Mouse (Mus musculus) forebrain, embryonic 13.5 days (tissue): ENCODE measurements around the gene Esam. TPM values are rescaled to one million over a fixed set of nuclear protein-coding genes. Genes with fewer than 3 reads are reported as not detected.

Experiments used
- ATAC-seq: fragments of 200-750 bp; cut with Nextera tagmentation; 2 replicates; pipeline ENCODE4 v1.8.0; 2017
- H3K27ac ChIP-seq: fragments of 300-500 bp; sonication (generic); 2 replicates; pipeline ENCODE4 v1.5.1; 2015; ENCODE audit warnings: inconsistent platforms, mild to moderate bottlenecking, moderate library complexity
- H3K27me3 ChIP-seq: fragments of 300-500 bp; sonication (generic); 2 replicates; pipeline ENCODE4 v1.6.1; 2015; ENCODE audit warnings: mild to moderate bottlenecking, inconsistent platforms
- H3K36me3 ChIP-seq: fragments of 300-500 bp; sonication (generic); 2 replicates; pipeline ENCODE4 v1.6.1; 2015; ENCODE audit warnings: mild to moderate bottlenecking, inconsistent platforms; ENCODE audit not compliant: poor library complexity, severe bottlenecking
- H3K4me1 ChIP-seq: fragments of 300-500 bp; sonication (generic); 2 replicates; pipeline ENCODE4 v1.6.1; 2015; ENCODE audit warnings: inconsistent platforms
- H3K4me2 ChIP-seq: fragments of 300-500 bp; sonication (generic); 2 replicates; pipeline ENCODE4 v1.6.1; 2015; ENCODE audit warnings: inconsistent platforms, mild to moderate bottlenecking, moderate library complexity
- H3K4me3 ChIP-seq: fragments of 300-500 bp; sonication (generic); 2 replicates; pipeline ENCODE4 v1.5.1; 2015; ENCODE audit warnings: mild to moderate bottlenecking, inconsistent platforms
- H3K9ac ChIP-seq: fragments of 300-500 bp; sonication (generic); 2 replicates; pipeline ENCODE4 v1.6.1; 2015; ENCODE audit warnings: mild to moderate bottlenecking, inconsistent platforms
- H3K9me3 ChIP-seq: fragments of 300-500 bp; sonication (generic); replicated peaks from 2 replicates; pipeline ENCODE4 v1.6.1; 2016; ENCODE audit warnings: inconsistent platforms
- WGBS: fragments of 180-500 bp; shearing (Covaris S2); methylation state at CpG from one replicate; pipeline ENCODE4 v1.1.7; 2015; 5-methylcytosine and 5-hydroxymethylcytosine counted together
- polyA plus RNA-seq: library from polyadenylated mRNA; unstranded; fragments of >200 nt; fragmentation: Nextera tagmentation; extraction: Ambion mirVana; gene quantifications from 2 replicates; pipeline ENCODE4 v1.2.1, GENCODE M21; 2015

The Esam gene
- polyA plus RNA-seq, 1 experiment from 2014 or later = 31.5 TPM

- Histone ChIP-seq H3K9me3 (no peaks in the 10 kb centered on the region), H3K9ac (no peak overlapping the region), H3K4me3 (no peak overlapping the region), H3K27ac (no peak overlapping the region), H3K4me2 (no peak overlapping the region), H3K4me1 (peaks cover 8% of the 10 kb centered on the region), H3K27me3 (no peaks in the 10 kb centered on the region), H3K36me3 (no peaks in the 10 kb centered on the region)
- ATAC-seq = peak; percentile 66
- 37% methylated on average over 4 of the region's 4 CpGs for WGBS
Observed at GRCm38 (mm10) chr9:37568605-37569214, 40.8 kb downstream of the Esam start.

- no peaks in the 10 kb centered on the region for H3K36me3 ChIP-seq
- ATAC-seq = no peak
- H3K9me3 ChIP-seq = no peaks in the 10 kb centered on the region
- peaks cover 8% of the 10 kb centered on the region for H3K4me1 ChIP-seq
- WGBS = 86% methylated on average over 2 of the region's 2 CpGs
- no peak overlapping the region for H3K27ac ChIP-seq
- H3K27me3 ChIP-seq = no peaks in the 10 kb centered on the region
- no peak overlapping the region for H3K4me2 ChIP-seq
- H3K4me3 ChIP-seq = no peak overlapping the region
- H3K9ac ChIP-seq = no peak overlapping the region
Observed at GRCm38 (mm10) chr9:37569231-37569835, 41.5 kb downstream of the Esam start.

DNA sequence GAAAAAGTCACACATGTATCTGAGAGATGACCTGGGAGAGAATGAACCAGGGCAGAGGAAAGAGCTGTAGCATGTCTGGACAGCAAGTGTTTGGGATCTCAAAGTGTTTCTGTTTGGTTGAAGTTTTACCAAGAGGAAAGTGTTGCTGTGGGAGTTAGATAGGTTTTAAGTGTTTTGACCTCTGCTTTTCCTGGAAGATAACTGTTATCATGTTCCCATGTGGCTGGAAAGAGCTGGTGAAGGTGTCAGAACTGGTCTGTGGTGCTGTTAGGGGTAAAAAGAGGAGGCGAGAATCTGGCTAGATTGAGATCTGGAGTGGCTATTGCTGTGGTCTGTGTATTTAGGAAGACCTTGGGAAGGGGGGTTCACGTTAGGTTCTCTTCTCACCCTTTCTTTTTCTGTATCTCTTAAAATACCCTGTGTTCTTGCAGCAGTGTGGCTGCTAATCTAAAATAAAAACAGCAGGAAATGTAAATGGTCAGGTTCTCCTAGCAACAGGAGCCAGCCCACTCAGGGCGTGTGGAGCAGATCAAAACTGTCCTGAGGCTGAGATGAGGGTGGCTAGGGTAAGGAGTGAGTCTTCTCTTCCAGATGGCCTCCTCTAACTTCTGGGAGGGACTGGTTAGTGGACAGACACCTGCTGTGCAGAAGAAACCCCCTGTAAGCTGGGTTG, 44.5 kb downstream of the Esam start:
- 67% methylated on average over 3 of the region's 3 CpGs for WGBS
- ATAC-seq = no peak
- no peak overlapping the region for H3K4me3 ChIP-seq

DNA sequence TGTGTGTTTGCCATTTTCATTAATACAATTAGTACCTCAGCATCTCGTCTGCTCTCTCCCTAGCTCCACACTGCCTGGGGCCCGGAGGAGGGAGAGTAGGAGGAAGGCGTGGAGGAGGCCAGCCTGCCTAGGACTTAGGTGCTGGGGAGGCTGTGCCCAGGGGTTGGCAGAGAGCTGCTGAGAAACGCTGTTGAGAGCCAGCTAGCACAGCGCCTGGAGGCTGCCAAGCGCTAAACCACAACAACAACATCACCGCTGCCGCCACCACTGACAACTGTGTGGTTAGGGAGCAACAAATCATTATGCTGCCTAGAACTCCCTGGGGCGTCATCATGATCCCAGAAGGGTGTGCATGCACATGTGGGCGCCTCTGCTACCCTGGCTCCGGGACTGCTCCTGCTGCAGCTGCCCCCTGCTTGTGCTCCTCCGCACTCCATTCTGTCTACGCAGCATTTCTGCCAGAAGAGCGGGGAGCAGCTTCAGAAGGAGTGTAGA, 48.6 kb downstream of the Esam start:
- H3K27me3 ChIP-seq = no peaks in the 10 kb centered on the region
- peaks cover 8% of the 10 kb centered on the region for H3K4me1 ChIP-seq
- no peaks in the 10 kb centered on the region for H3K36me3 ChIP-seq
- WGBS = 31% methylated on average over 14 of the region's 14 CpGs
- peak overlapping the region; percentile 44 for H3K4me2 ChIP-seq
- no peak overlapping the region; the same call in 1 of the 2 replicates for H3K9ac ChIP-seq
- H3K9me3 ChIP-seq = no peaks in the 10 kb centered on the region
- 0 out of 2 replicates have a peak overlapping the region, but pooled peaks have one; percentile 40 for H3K27ac ChIP-seq
- ATAC-seq = peak; percentile 87
- H3K4me3 ChIP-seq = no peak overlapping the region

More for the DNA sequence above, 44.5 kb downstream of the Esam start:
- peaks cover 15% of the 10 kb centered on the region for H3K4me1 ChIP-seq
- no peaks in the 10 kb centered on the region for H3K9me3 ChIP-seq
- H3K4me2 ChIP-seq = no peak overlapping the region
- no peak overlapping the region for H3K9ac ChIP-seq
- no peaks in the 10 kb centered on the region for H3K36me3 ChIP-seq
- H3K27me3 ChIP-seq = no peaks in the 10 kb centered on the region
- H3K27ac ChIP-seq = no peak overlapping the region

- H3K27ac ChIP-seq = no peak overlapping the region
- no peaks in the 10 kb centered on the region for H3K27me3 ChIP-seq
- WGBS = 84% methylated on average over 5 of the region's 5 CpGs
- no peak overlapping the region for H3K9ac ChIP-seq
- H3K9me3 ChIP-seq = no peaks in the 10 kb centered on the region
- no peak overlapping the region for H3K4me2 ChIP-seq
- H3K4me3 ChIP-seq = no peak overlapping the region
- H3K4me1 ChIP-seq = no peaks in the 10 kb centered on the region
- no peak for ATAC-seq
- H3K36me3 ChIP-seq = no peaks in the 10 kb centered on the region
Observed at GRCm38 (mm10) chr9:37583594-37583993, 55.7 kb downstream of the Esam start.

GRCm38 (mm10) chr9:37586718-37587117, 58.8 kb downstream of the Esam start:
- no peaks in the 10 kb centered on the region for H3K4me1 ChIP-seq
- no peak for ATAC-seq
- no peaks in the 10 kb centered on the region for H3K9me3 ChIP-seq
- H3K4me2 ChIP-seq = no peak overlapping the region
- H3K27ac ChIP-seq = no peak overlapping the region
- no peak overlapping the region for H3K9ac ChIP-seq
- no peak overlapping the region for H3K4me3 ChIP-seq
- WGBS = 79% methylated on average over 4 of the region's 4 CpGs
- no peaks in the 10 kb centered on the region for H3K27me3 ChIP-seq
- H3K36me3 ChIP-seq = no peaks in the 10 kb centered on the region

Other genes starting within 250 kb of the Esam start
- 9.5 and 12.6 TPM in 2 replicates for gene Ccdc15, start 179.6 kb upstream of the Esam start, polyA plus RNA-seq
- gene Hepacam, start 160.7 kb upstream of the Esam start, polyA plus RNA-seq = 0.44 and 0.49 TPM in 2 replicates
- 3.1 and 4.2 TPM in 2 replicates for gene Robo4, start 126.2 kb upstream of the Esam start, polyA plus RNA-seq
- gene Robo3, start 94.8 kb upstream of the Esam start, polyA plus RNA-seq = 7.1 and 9.3 TPM in 2 replicates
- 32.3 and 38.1 TPM in 2 replicates for gene Msantd2, start 38.8 kb upstream of the Esam start, polyA plus RNA-seq
- 0.26 and 0.42 TPM in 2 replicates for gene Vsig2, start 11.2 kb downstream of the Esam start, polyA plus RNA-seq
- gene Nrgn, start 24.8 kb downstream of the Esam start, polyA plus RNA-seq = 2.0 and 4.5 TPM in 2 replicates
- gene Siae, start 27.6 kb downstream of the Esam start, polyA plus RNA-seq = 7.0 and 8.3 TPM in 2 replicates
- 13.1 and 15.9 TPM in 2 replicates for gene Spa17, start 85.6 kb downstream of the Esam start, polyA plus RNA-seq
- gene Tbrg1, start 129.2 kb downstream of the Esam start, polyA plus RNA-seq = 92.9 and 99.1 TPM in 2 replicates
- 0.18 TPM in 1 of 2 replicates, not detected in the other for gene Panx3, start 141.2 kb downstream of the Esam start, polyA plus RNA-seq
- not detected in 2 replicates for gene Olfr160, start 188.2 kb downstream of the Esam start, polyA plus RNA-seq
- not detected in 2 replicates for gene Olfr874, start 217.0 kb downstream of the Esam start, polyA plus RNA-seq
- not detected in 2 replicates for gene Olfr875, start 243.8 kb downstream of the Esam start, polyA plus RNA-seq